Mouse (Mus musculus) skeletal muscle tissue, adult 2 months (tissue): ENCODE measurements around the gene Mfsd6l.

ENCODE experiments used
- DNase-seq: peaks from one replicate; pipeline ENCODE4 v3.0.0-alpha.2; 2012; ENCODE audit warnings: low read depth, low spot score

Mfsd6l gene

GRCm38 (mm10) chr11:68602200-68602931 is 46.4 kb downstream of the Mfsd6l start:
- DNase-seq, result no peak

- no peak for DNase-seq
Measured at GRCm38 (mm10) chr11:68607046-68607445, 51.1 kb downstream of the Mfsd6l start.
